Mouse (Mus musculus): Measurements from ENCODE around the gene Nrarp. TPM values are rescaled to one million over a fixed set of nuclear protein-coding genes. Genes with fewer than 3 reads are reported as not detected.

Gene Nrarp
- total and polyA plus RNA-seq, 3 experiments = 0.20 to 3.1 (median 0.35) TPM

DNA sequence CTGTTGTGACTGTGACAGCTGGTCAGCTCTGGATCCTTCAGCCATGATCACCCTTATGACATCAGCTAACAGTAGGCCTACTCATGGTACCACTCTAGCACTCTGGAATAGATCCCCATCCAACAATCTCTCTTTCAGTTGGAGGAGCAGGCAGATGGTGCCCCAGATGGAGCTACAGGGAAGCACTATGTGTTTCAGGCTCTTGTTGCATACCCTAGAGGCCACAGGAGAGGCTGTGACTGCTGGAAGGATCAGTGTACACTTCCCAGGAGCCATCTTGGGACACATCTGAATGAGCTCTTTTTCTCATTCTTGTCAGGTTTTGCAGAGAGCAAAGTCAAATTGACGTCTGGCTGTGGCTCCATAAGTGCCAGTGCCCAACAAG lies 8.8 kb upstream of the Nrarp start:
- dilution Hi-C loops (cut with MboI; ENCODE audit: extremely low pct_ligation_motif_present, extremely low pct_unique_long_range_greater_than_20kb, low sequenced_read_pairs) = no loop called here

DNA sequence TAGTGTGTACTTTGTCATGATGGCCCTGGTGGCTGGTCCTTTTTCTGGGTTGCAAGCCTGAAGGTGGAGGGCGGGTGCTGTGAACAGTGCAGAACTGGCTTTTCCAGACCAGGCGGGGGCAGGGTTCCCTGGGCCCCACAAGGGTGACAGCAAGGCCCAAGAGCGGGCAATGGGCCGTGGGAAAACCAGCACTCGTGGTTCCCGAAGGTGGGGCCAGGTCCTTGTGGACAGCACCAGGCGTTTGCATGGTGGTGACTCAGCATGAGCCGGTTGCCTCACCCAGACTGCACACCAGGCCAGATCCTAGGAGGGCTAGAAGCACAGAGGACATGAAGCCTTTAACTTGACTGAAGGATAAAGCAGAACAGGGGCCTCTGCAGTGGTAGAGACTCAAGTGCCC lies 7.9 kb upstream of the Nrarp start:
- no peaks in the 10 kb centered on the region for H3K36me3 ChIP-seq (replicated peaks in 1 of 2; ENCODE audit: control insufficient read depth in 1 of 2, insufficient read depth in 1 of 2, low read length in 1 of 2)
- H3K9me3 ChIP-seq (replicated peaks; ENCODE audit: low read length) = no peaks in the 10 kb centered on the region
- DNase-seq (ENCODE audit: extremely low read depth) = no peak
- H3K4me2 ChIP-seq (ENCODE audit: insufficient read depth, low read depth, poor library complexity, severe bottlenecking) = no peak overlapping the region
- peaks cover 15 to 23% of the 10 kb centered on the region in 2 experiments for H3K4me1 ChIP-seq (ENCODE audit: control insufficient read depth in 1 of 2, insufficient read depth in 2 of 2)
- H3K27me3 ChIP-seq (replicated peaks) = peaks cover 43% of the 10 kb centered on the region
- H3K9ac ChIP-seq (ENCODE audit: insufficient read depth, low read depth) = no peak overlapping the region
- dilution Hi-C loops (cut with MboI; ENCODE audit: extremely low pct_ligation_motif_present, extremely low pct_unique_long_range_greater_than_20kb, low sequenced_read_pairs) (no loop called here), in situ Hi-C loops (cut with MboI; ENCODE audit: low pct_ligation_motif_present, low pct_unique_long_range_greater_than_20kb, low sequenced_read_pairs) (no loop called here)
- TF ChIP-seq UBTF (IDR thresholded peaks at IDR 0.05; ENCODE audit: low read depth, low read length) = no peak
- TF ChIP-seq SMC3 (IDR thresholded peaks at IDR 0.05; ENCODE audit: low read depth, low read length) = no peak
- no peaks in the 10 kb centered on the region for H3K79me2 ChIP-seq (replicated peaks; ENCODE audit: control insufficient read depth, extremely low read depth, insufficient read depth, poor library complexity, severe bottlenecking)
- H3K4me3 ChIP-seq (replicated peaks in 1 of 3; ENCODE audit: low read depth in 2 of 3, low read length in 2 of 3, poor library complexity in 1 of 3) = no peak overlapping the region
- H3K27ac ChIP-seq (ENCODE audit: insufficient read depth, low read depth) = no peak overlapping the region

More for the DNA sequence above, 8.8 kb upstream of the Nrarp start:
- Histone ChIP-seq H3K9me3 (replicated peaks; ENCODE audit: low read length) (no peaks in the 10 kb centered on the region), H3K4me1 (ENCODE audit: control insufficient read depth in 1 of 2, insufficient read depth in 2 of 2) (peaks cover 15 to 23% of the 10 kb centered on the region in 2 experiments), H3K4me3 (replicated peaks in 1 of 3; ENCODE audit: low read depth in 2 of 3, low read length in 2 of 3, poor library complexity in 1 of 3) (no peak overlapping the region), H3K27ac (ENCODE audit: insufficient read depth, low read depth) (no peak overlapping the region), H3K36me3 (replicated peaks in 1 of 2; ENCODE audit: control insufficient read depth in 1 of 2, insufficient read depth in 1 of 2, low read length in 1 of 2) (no peaks in the 10 kb centered on the region), H3K9ac (ENCODE audit: insufficient read depth, low read depth) (no peak overlapping the region), H3K79me2 (replicated peaks; ENCODE audit: control insufficient read depth, extremely low read depth, insufficient read depth, poor library complexity, severe bottlenecking) (no peaks in the 10 kb centered on the region), H3K4me2 (ENCODE audit: insufficient read depth, low read depth, poor library complexity, severe bottlenecking) (no peak overlapping the region), H3K27me3 (replicated peaks) (peaks cover 34% of the 10 kb centered on the region)
- no peak for TF ChIP-seq CHD1 (IDR thresholded peaks at IDR 0.05; ENCODE audit: low read depth, low read length)
- no peak for TF ChIP-seq USF1 (IDR thresholded peaks at IDR 0.05; ENCODE audit: low read depth, low read length)
- no peak for TF ChIP-seq ZC3H11A (IDR thresholded peaks at IDR 0.05; ENCODE audit: low read depth, low read length)
- no peak for TF ChIP-seq GABPA (IDR thresholded peaks at IDR 0.05; ENCODE audit: insufficient replicate concordance, low read depth, low read length)
- TF ChIP-seq CTCF (conservative IDR thresholded peaks at IDR 0.05 in 1 of 2, IDR thresholded peaks at IDR 0.05 in 1 of 2; ENCODE audit: low read depth in 2 of 2, low read length in 2 of 2) = no peak
- no peak for TF ChIP-seq TCF12 (IDR thresholded peaks at IDR 0.05; ENCODE audit: low read depth, low read length)
- no peak for TF ChIP-seq ZKSCAN1 (IDR thresholded peaks at IDR 0.05; ENCODE audit: borderline replicate concordance, low read depth, low read length)
- no peak for TF ChIP-seq NRF1 (IDR thresholded peaks at IDR 0.05; ENCODE audit: low read depth, low read length)
- no peak for TF ChIP-seq IRF4 (IDR thresholded peaks at IDR 0.05; ENCODE audit: low read depth, low read length)
- TF ChIP-seq MEF2A (IDR thresholded peaks at IDR 0.05; ENCODE audit: borderline replicate concordance, low read depth, low read length) = no peak
- TF ChIP-seq SMC3 (IDR thresholded peaks at IDR 0.05; ENCODE audit: low read depth, low read length) = no peak
- TF ChIP-seq JUND (conservative IDR thresholded peaks at IDR 0.05; ENCODE audit: low read depth, low read length) = no peak
- no peak for TF ChIP-seq JUN (IDR thresholded peaks at IDR 0.05; ENCODE audit: insufficient read depth, low read depth, low read length)
- TF ChIP-seq POLR2A (IDR thresholded peaks at IDR 0.05; ENCODE audit: low read depth, low read length) = no peak
- TF ChIP-seq ELF1 (IDR thresholded peaks at IDR 0.05; ENCODE audit: low read depth, low read length) = no peak
- TF ChIP-seq TBP (conservative IDR thresholded peaks at IDR 0.05; ENCODE audit: low read depth, low read length) = no peak
- no peak for TF ChIP-seq MAX (IDR thresholded peaks at IDR 0.05; ENCODE audit: low read length)
- no peak for TF ChIP-seq USF2 (conservative IDR thresholded peaks at IDR 0.05; ENCODE audit: low read depth, low read length)
- no peak for TF ChIP-seq UBTF (IDR thresholded peaks at IDR 0.05; ENCODE audit: low read depth, low read length)
- in situ Hi-C loops (cut with MboI; ENCODE audit: low pct_ligation_motif_present, low pct_unique_long_range_greater_than_20kb, low sequenced_read_pairs) = no loop called here
- DNase-seq (ENCODE audit: extremely low read depth) = no peak

Data from CH12.LX (cell line).